Mouse (Mus musculus) liver, adult 2 months (tissue): ENCODE results near the gene Abca3.

Source experiments
- CTCF ChIP-seq: fragments of 200-500 bp; IDR thresholded peaks from 2 replicates; pipeline ENCODE4 v1.5.1; 2011; ENCODE audit warnings: low read depth, low read length, control low read depth
- POLR2A ChIP-seq: fragments of 200-500 bp; IDR thresholded peaks from 2 replicates; pipeline ENCODE4 v1.6.1; 2011; ENCODE audit warnings: low read length, control low read depth; ENCODE audit not compliant: insufficient read depth; ENCODE audit errors: extremely low read depth

DNA sequence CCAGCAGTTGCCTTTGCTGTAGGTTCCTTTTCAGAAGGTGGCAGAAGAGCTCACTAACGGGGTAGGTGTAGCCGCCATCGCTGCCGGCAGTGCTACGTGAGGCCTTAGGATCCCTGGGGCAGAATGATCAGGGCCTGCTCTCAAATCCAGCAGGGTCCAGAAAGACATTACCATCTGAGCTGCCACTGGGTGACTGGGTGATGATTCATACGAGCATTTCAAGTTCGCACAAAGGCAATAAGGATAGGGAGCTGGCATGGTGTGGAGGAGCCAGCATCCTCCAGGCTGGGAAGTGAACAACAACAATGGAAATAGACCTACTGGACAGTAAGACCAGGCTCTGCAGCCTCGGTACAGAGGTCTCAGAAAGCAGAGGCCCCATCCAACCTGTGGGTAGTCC is 88.6 kb downstream of the Abca3 start:
- TF ChIP-seq CTCF: no peak
- no peak for TF ChIP-seq POLR2A
